Mouse (Mus musculus): Measurements from ENCODE around the gene Ppp1r14a. TPM values are rescaled to one million over a fixed set of nuclear protein-coding genes. Genes with fewer than 3 reads are reported as not detected.

Ppp1r14a gene
- total and polyA plus RNA-seq, 3 experiments: 3.8 to 7.1 TPM; not detected in 1

GRCm38 (mm10) chr7:29284523-29284922 lies 4.6 kb upstream of the Ppp1r14a start (continued):
- TF ChIP-seq EP300 (IDR thresholded peaks at IDR 0.05; ENCODE audit: low read depth in 1 of 2, low read length in 2 of 2) (peak; percentile 65 to 70; a peak in 3 of 4 replicates), POLR2A (IDR thresholded peaks at IDR 0.05; ENCODE audit: control insufficient read depth in 1 of 2, insufficient read depth in 1 of 2, low read depth in 1 of 2, low read length in 2 of 2, poor library complexity in 1 of 2) (no peak), KAT2A (conservative IDR thresholded peaks at IDR 0.05; ENCODE audit: low read depth, low read length) (no peak), NRF1 (IDR thresholded peaks at IDR 0.05; ENCODE audit: insufficient read depth, low read depth, low read length, poor library complexity, severe bottlenecking) (no peak), GABPA (IDR thresholded peaks at IDR 0.05; ENCODE audit: low read depth, low read length) (no peak), MAFK (IDR thresholded peaks at IDR 0.05; ENCODE audit: borderline replicate concordance, low read depth, low read length) (no peak), NELFE (IDR thresholded peaks at IDR 0.05; ENCODE audit: low read depth, low read length) (peak; percentile 17; the same call in 1 of the 2 replicates), TCF12 (IDR thresholded peaks at IDR 0.05; ENCODE audit: low read depth, low read length) (peak; percentile 64), MEF2A (IDR thresholded peaks at IDR 0.05; ENCODE audit: extremely low read depth, insufficient replicate concordance, low read depth, low read length, poor library complexity, severe bottlenecking) (no peak), ZNF384 (IDR thresholded peaks at IDR 0.05; ENCODE audit: low read depth, low read length) (0 out of 2 replicates have a peak, but pooled peaks have one; percentile 22), CTCF (IDR thresholded peaks at IDR 0.05 in 2 of 3, conservative IDR thresholded peaks at IDR 0.05 in 1 of 3; ENCODE audit: control insufficient read depth in 1 of 3, insufficient read depth in 1 of 3, low read depth in 2 of 3, low read length in 3 of 3, poor library complexity in 1 of 3, severe bottlenecking in 1 of 3) (no peak), USF1 (IDR thresholded peaks at IDR 0.05; ENCODE audit: low read depth, low read length) (no peak), MAZ (IDR thresholded peaks at IDR 0.05; ENCODE audit: low read depth, low read length) (no peak), BHLHE40 (IDR thresholded peaks at IDR 0.05; ENCODE audit: borderline replicate concordance, low read depth, low read length) (no peak), MXI1 (IDR thresholded peaks at IDR 0.05; ENCODE audit: low read depth, low read length) (peak; percentile 54), MYB (IDR thresholded peaks at IDR 0.05; ENCODE audit: low read depth, low read length) (no peak), ZC3H11A (IDR thresholded peaks at IDR 0.05; ENCODE audit: low read depth, low read length) (no peak)

DNA sequence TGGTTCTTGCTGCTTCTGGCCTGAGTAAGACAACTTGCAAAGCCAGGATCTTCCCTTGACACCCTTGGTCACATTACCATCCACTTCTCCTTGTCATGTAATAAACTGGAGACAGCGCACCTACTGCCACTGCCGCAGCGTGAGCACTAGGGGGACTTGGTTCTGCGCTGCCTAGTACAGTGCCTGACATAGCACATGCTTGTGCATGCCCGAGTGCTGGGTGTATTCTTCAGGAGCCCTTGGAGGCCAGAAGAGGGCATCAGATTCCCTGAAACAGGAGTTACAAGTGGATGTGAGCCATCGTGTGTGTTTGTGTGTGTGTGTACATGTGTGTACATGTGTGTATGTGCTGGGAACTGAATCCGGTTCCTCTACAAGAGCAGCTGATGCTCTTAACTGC lies 1.6 kb upstream of the Ppp1r14a start:
- Histone ChIP-seq H3K4me3 (ENCODE audit: control insufficient read depth in 1 of 2, insufficient read depth in 1 of 2, low read depth in 2 of 2, low read length in 2 of 2) (no peak overlapping the region), H3K9me3 (replicated peaks; ENCODE audit: insufficient read depth, low read length) (no peaks in the 10 kb centered on the region), H3K79me2 (ENCODE audit: control insufficient read depth, insufficient read depth, low read length, poor library complexity) (no peaks in the 10 kb centered on the region), H3K27me3 (ENCODE audit: control insufficient read depth in 1 of 2, insufficient read depth in 2 of 2, low read length in 2 of 2) (no peaks in the 10 kb centered on the region), H3K36me3 (ENCODE audit: control insufficient read depth in 1 of 2, insufficient read depth in 2 of 2, low read length in 2 of 2) (peaks cover 0 to 11% of the 10 kb centered on the region in 2 experiments; a peak in 2 of 4 replicates), H3K9ac (ENCODE audit: control insufficient read depth, low read depth, low read length, poor library complexity, severe bottlenecking) (no peak overlapping the region), H3K27ac (ENCODE audit: control insufficient read depth, low read depth, low read length) (no peak overlapping the region), H3K4me1 (ENCODE audit: control insufficient read depth in 1 of 2, insufficient read depth in 2 of 2, low read length in 2 of 2) (peaks cover 17 to 20% of the 10 kb centered on the region in 2 experiments)
- DNase-seq (ENCODE audit: low read depth, low spot score): peak; percentile 38
- TF ChIP-seq CTCF (IDR thresholded peaks at IDR 0.05 in 2 of 3, conservative IDR thresholded peaks at IDR 0.05 in 1 of 3; ENCODE audit: control insufficient read depth in 1 of 3, insufficient read depth in 1 of 3, low read depth in 2 of 3, low read length in 3 of 3, poor library complexity in 1 of 3, severe bottlenecking in 1 of 3): peak in 1 of 3 experiments; percentile 29; a peak in 2 of 6 replicates
- no peak for TF ChIP-seq ELF1 (IDR thresholded peaks at IDR 0.05; ENCODE audit: low read depth, low read length)

Measured in MEL (cell line).